Mouse (Mus musculus) adrenal gland, postnatal 0 days (tissue): ENCODE results near the gene Vmn1r9. TPM values are rescaled to one million over a fixed set of nuclear protein-coding genes. Genes with fewer than 3 reads are reported as not detected.

Experiments
- polyA plus RNA-seq: library from polyadenylated mRNA; unstranded; fragments of >200 nt; fragmentation: Nextera tagmentation; extraction: Ambion mirVana; gene quantifications from 2 replicates; pipeline ENCODE4 v1.2.1, GENCODE M21; 2015

Gene Vmn1r9
- polyA plus RNA-seq, result not detected in 2 replicates

DNA sequence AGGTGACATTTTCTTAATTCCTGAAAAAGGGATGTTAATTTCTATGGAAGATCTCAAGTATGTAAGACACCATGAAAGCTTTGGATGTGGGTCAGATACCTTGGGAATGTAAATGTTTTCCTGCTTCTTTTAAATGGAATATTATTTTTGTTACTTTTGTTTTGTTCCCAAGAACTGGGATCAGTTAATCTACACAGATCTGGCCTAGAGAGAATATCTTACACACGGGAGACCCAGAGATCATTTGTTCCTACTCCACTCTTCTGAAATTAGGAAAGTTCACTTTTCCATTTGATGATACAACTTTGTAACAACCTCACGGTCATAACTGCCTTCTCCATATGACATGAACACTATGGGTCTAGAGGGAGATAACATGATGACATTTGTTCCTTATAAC is at the start of gene Vmn1r9:
TSS of gene Vmn1r9 (plus strand) at position 301 of the 400 bp plus-strand sequence.

DNA sequence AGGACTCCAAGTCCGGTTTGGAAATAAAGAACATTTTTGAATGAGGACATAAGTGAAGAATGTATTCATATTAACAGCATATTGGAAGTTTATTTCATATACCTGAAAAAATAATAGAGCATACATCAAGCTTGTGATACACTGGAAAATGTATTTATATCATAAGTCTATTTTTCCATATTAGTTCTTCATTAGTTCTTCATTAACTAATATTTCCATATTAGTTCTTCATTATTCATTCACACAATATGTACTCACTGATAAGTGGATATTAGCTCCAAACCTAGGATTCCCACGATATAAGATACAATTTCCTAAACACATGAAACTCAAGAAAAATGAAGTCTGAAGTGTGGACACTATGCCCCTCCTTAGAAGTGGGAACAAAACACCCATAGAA is 41.4 kb upstream of the Vmn1r9 start, which contains the start of gene Vmn1r7:
TSS of gene Vmn1r7 (minus strand) at position 101 of the 400 bp plus-strand sequence.

DNA sequence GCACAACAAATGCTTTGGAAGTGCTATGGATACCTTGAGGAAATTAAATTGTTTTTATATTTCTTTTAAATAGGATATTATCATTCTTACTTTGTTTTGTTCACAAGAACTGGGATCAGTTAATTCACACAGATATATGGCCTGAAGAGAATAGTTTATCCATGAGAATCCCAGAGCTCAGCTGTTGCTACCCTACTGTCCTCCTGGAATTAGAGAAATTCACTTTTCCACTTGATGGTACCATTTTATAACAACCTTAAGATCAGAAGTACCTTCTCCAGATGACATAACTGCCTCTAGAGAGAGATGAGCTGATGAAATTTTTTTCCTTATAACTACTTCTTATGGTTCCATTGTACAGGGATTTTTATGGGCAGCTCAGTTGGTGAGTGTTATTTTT is 34.6 kb upstream of the Vmn1r9 start, which contains the start of gene Vmn1r8:
TSS of gene Vmn1r8 (plus strand) at position 301 of the 400 bp plus-strand sequence.

DNA sequence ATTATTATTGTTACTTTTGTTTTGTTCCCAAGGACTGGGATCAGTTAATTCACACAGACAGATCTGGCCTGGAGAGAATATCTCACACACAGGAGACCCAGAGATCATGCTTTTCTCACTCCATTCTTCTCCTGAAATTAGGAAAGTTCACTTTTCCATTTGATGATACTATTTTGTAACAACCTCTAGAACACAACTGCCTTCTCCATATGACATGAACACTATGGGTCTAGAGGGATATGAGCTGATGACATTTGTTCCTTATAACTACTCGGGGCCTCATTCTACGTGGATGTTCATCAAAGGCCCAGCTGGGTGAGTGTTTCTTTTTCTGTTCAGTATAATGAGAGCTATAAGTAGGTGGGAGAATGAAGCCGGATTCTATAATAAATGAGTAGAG is 42.6 kb downstream of the Vmn1r9 start, which contains the start of gene Vmn1r10:
TSS of gene Vmn1r10 (plus strand) at position 301 of the 400 bp plus-strand sequence.

Other genes starting within 250 kb of the Vmn1r9 start
- 84.0 and 84.2 TPM in 2 replicates for gene Fkbp9, start 234.7 kb upstream of the Vmn1r9 start, polyA plus RNA-seq
- 70.7 and 76.9 TPM in 2 replicates for gene Nt5c3, start 142.9 kb upstream of the Vmn1r9 start, polyA plus RNA-seq
- gene Vmn1r4, start 142.8 kb upstream of the Vmn1r9 start, polyA plus RNA-seq, result 0.25 and 0.49 TPM in 2 replicates
- gene Vmn1r5, start 96.5 kb upstream of the Vmn1r9 start, polyA plus RNA-seq, result not detected in 2 replicates
- not detected in 2 replicates for gene Vmn1r6, start 69.5 kb upstream of the Vmn1r9 start, polyA plus RNA-seq
- gene Vmn1r7, start 41.5 kb upstream of the Vmn1r9 start, polyA plus RNA-seq, result not detected in 2 replicates
- not detected in 2 replicates for gene Vmn1r8, start 34.5 kb upstream of the Vmn1r9 start, polyA plus RNA-seq
- gene Vmn1r10, start 42.7 kb downstream of the Vmn1r9 start, polyA plus RNA-seq, result not detected in 2 replicates
- not detected in 2 replicates for gene Vmn1r11, start 66.7 kb downstream of the Vmn1r9 start, polyA plus RNA-seq
- gene Vmn1r12, start 90.1 kb downstream of the Vmn1r9 start, polyA plus RNA-seq, result not detected in 2 replicates
- not detected in 2 replicates for gene Vmn1r13, start 136.5 kb downstream of the Vmn1r9 start, polyA plus RNA-seq
- gene Vmn1r14, start 164.9 kb downstream of the Vmn1r9 start, polyA plus RNA-seq, result not detected in 2 replicates
- gene Vmn1r15, start 191.2 kb downstream of the Vmn1r9 start, polyA plus RNA-seq, result not detected in 2 replicates